Mouse (Mus musculus) cortical plate, adult 2 months (tissue): ENCODE measurements around the gene Scnn1a.

ENCODE experiments used
- CTCF ChIP-seq: fragments of 200-500 bp; IDR thresholded peaks from 2 replicates; pipeline ENCODE4 v1.5.1; 2011; ENCODE audit warnings: mild to moderate bottlenecking, control low read depth, low read length; ENCODE audit not compliant: insufficient read depth; ENCODE audit errors: extremely low read depth
- POLR2A ChIP-seq: fragments of 200-500 bp; IDR thresholded peaks from 2 replicates; pipeline ENCODE4 v1.6.1; 2011; ENCODE audit warnings: mild to moderate bottlenecking, low read length, control low read depth; ENCODE audit not compliant: insufficient read depth; ENCODE audit errors: extremely low read depth

GRCm38 (mm10) chr6:125352811-125353210 is 32.4 kb downstream of the Scnn1a start:
- no peak for TF ChIP-seq CTCF
- no peak for TF ChIP-seq POLR2A
